Mouse (Mus musculus) heart, postnatal 0 days (tissue): ENCODE results near the gene Prr29.

Source experiments
- CTCF ChIP-seq: IDR thresholded peaks from 2 replicates; pipeline ENCODE4 v1.5.1; 2016; ENCODE audit warnings: antibody characterized with exemption, control low read depth, low read depth
- EP300 ChIP-seq: IDR thresholded peaks from 2 replicates; pipeline ENCODE4 v1.6.1; 2016; ENCODE audit warnings: antibody characterized with exemption, low read depth

GRCm38 (mm10) chr11:106373998-106374397 is 8.7 kb downstream of the Prr29 start:
- TF ChIP-seq CTCF, result no peak
- no peak for TF ChIP-seq EP300
